In the genomic region with DNA sequence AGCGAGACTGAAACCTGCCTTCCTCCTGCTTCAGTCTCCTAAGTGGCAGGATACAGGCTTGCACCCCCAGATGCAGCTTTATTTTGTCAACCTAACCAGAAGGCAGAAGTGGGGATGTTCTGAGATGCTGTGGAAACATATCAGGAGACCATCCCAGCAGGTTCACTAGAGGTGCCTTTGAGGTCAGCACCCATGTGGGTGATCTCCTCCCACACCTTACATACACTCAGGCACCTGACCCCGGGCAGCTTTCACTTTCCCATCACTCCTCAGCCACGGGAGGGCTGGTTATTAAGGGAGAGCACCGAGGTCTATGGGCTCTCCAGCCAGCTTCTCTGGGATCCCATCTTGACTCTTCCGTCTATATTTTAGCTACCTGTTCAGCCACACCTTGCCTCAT, we compare ENCODE assay signal across 25 mouse cellular contexts. TPM values are rescaled to one million over a fixed set of nuclear protein-coding genes. Genes with fewer than 3 reads are reported as not detected.
DNase-seq lines count a peak whose midpoint lies in the region; ATAC-seq and TF ChIP-seq lines count a peak whose summit lies in the region.
"Had no signal": no experiment of that assay in that cellular context is flagged by ENCODE, and none has a peak within 500 bp of the region (broad histone marks: within the 10 kb centered on the region; RNA-seq: fewer than 3 reads in every experiment).

No protein-coding gene starts in this region.

- peak; percentile 33; the same call in 1 of the 2 replicates for ATAC-seq in kidney, postnatal 0 days (replicated peaks; ENCODE audit: low FRiP score, low read depth)
- peak; percentile 37 for ATAC-seq in CD4-positive, CD25-positive, alpha-beta regulatory T cell, adult 4 months
- 0 out of 2 replicates have a peak, but pooled peaks have one; percentile 18 for ATAC-seq in common myeloid progenitor, adult 5-6 weeks (replicated peaks; ENCODE audit: low read depth, poor library complexity, severe bottlenecking)
- ATAC-seq: midbrain, embryonic 13.5 days had no signal

- WGBS in kidney, postnatal 0 days: 74% methylated on average over 5 of the region's 5 CpGs

- intact Hi-C loops in heart, postnatal 36 days (cut with DNase I): no loop called here

- H3K36me3 ChIP-seq in kidney, postnatal 0 days (ENCODE audit: insufficient read depth, low read length): peaks cover 14% of the 10 kb centered on the region

- no peaks in the 10 kb centered on the region for H3K4me1 ChIP-seq in kidney, postnatal 0 days (replicated peaks; ENCODE audit: insufficient read depth, low read length)
- H3K4me1 ChIP-seq: embryonic facial prominence, embryonic 10.5 days; embryonic facial prominence, embryonic 15.5 days; forebrain, embryonic 12.5 days; liver, embryonic 15.5 days had no signal

- DNase-seq in heart, adult 11 months: peak; percentile 55
- DNase-seq in heart, postnatal 36 days: no peak
- DNase-seq in kidney, postnatal 0 days (ENCODE audit: low spot score): no peak
- no peak for DNase-seq in kidney, postnatal 14 days
- DNase-seq in layer of hippocampus, postnatal 10 days (ENCODE audit: low spot score in 2 of 2): no peak
- no peak for DNase-seq in adrenal gland, postnatal 4 days (ENCODE audit: low spot score in 2 of 2)
- DNase-seq: adrenal gland, adult 2 months; adrenal gland, postnatal 36 days; cerebellum, adult 2 months; cerebellum, postnatal 14 days; gastrocnemius, postnatal 10 days; heart, postnatal 14 days; kidney, adult 11 months; lung, postnatal 36 days; thymus, postnatal 4 days had no signal

- no peak overlapping the region for H3K9ac ChIP-seq in kidney, postnatal 0 days (ENCODE audit: low read depth, low read length)
- H3K9ac ChIP-seq: embryonic facial prominence, embryonic 15.5 days; forebrain, embryonic 12.5 days; liver, embryonic 15.5 days; lung, embryonic 15.5 days; midbrain, embryonic 13.5 days had no signal

- no peak overlapping the region for H3K4me3 ChIP-seq in kidney, postnatal 0 days (replicated peaks; ENCODE audit: low read depth, low read length)
- H3K4me3 ChIP-seq: embryonic facial prominence, embryonic 10.5 days; embryonic facial prominence, embryonic 15.5 days; forebrain, embryonic 12.5 days; liver, embryonic 15.5 days; lung, embryonic 15.5 days; midbrain, embryonic 13.5 days had no signal

- no peaks in the 10 kb centered on the region for H3K27me3 ChIP-seq in kidney, postnatal 0 days (ENCODE audit: insufficient read depth, low read length)
- H3K27me3 ChIP-seq: embryonic facial prominence, embryonic 15.5 days; forebrain, embryonic 12.5 days; liver, embryonic 15.5 days; lung, embryonic 15.5 days; midbrain, embryonic 13.5 days had no signal

- H3K4me2 ChIP-seq in kidney, postnatal 0 days (ENCODE audit: low read length): no peak overlapping the region
- H3K4me2 ChIP-seq: embryonic facial prominence, embryonic 15.5 days; forebrain, embryonic 12.5 days; liver, embryonic 15.5 days; lung, embryonic 15.5 days; midbrain, embryonic 13.5 days had no signal

- no peak overlapping the region for H3K27ac ChIP-seq in kidney, postnatal 0 days
- H3K27ac ChIP-seq: embryonic facial prominence, embryonic 10.5 days; embryonic facial prominence, embryonic 15.5 days; forebrain, embryonic 12.5 days; liver, embryonic 15.5 days; lung, embryonic 15.5 days; midbrain, embryonic 13.5 days had no signal

- no peaks in the 10 kb centered on the region for H3K9me3 ChIP-seq in kidney, postnatal 0 days (replicated peaks; ENCODE audit: low read length)
- H3K9me3 ChIP-seq: embryonic facial prominence, embryonic 10.5 days; embryonic facial prominence, embryonic 15.5 days; forebrain, embryonic 12.5 days; liver, embryonic 15.5 days; lung, embryonic 15.5 days; midbrain, embryonic 13.5 days had no signal

- TF ChIP-seq CTCF in kidney, postnatal 0 days (IDR thresholded peaks at IDR 0.05; ENCODE audit: low read depth): no peak

RNA-seq across cellular contexts. Expression of a gene that starts 13.3 kb away (rescaled TPM):
- total RNA-seq in heart, postnatal 36 days (2021): 10 to 100 TPM; 37.5 to 39.6 TPM
- 89.9 and 94.8 TPM in 2 replicates for polyA plus RNA-seq in kidney, postnatal 0 days (2015; fragmentation: Nextera tagmentation; extraction: Ambion mirVana)
- polyA plus RNA-seq in CD4-positive, CD25-positive, alpha-beta regulatory T cell, adult 4 months (2017; shearing (Covaris generic)): 10 to 100 TPM; 39.9 to 45.2 TPM
- total RNA-seq in common myeloid progenitor, adult 5-6 weeks (2017): 54.3 and 68.8 TPM in 2 replicates
- total RNA-seq in layer of hippocampus, postnatal 10 days (2021): 10 to 100 TPM; 50.2 to 51.7 TPM
- total RNA-seq in adrenal gland, postnatal 4 days (2021): 10 to 100 TPM; 45.0 to 46.5 TPM

RNA-seq across cellular contexts. Expression of a gene that starts 13.4 kb away (rescaled TPM):
- total RNA-seq in heart, postnatal 36 days (2021): 1 to 10 TPM in 1 of 2 experiments, under 1 TPM in 1; 0.62 to 1.9 TPM
- polyA plus RNA-seq in kidney, postnatal 0 days (2015; fragmentation: Nextera tagmentation; extraction: Ambion mirVana): 26.4 and 28.8 TPM in 2 replicates
- polyA plus RNA-seq in CD4-positive, CD25-positive, alpha-beta regulatory T cell, adult 4 months (2017; shearing (Covaris generic)): 10 to 100 TPM; 26.4 TPM
- total RNA-seq in common myeloid progenitor, adult 5-6 weeks (2017): 54.0 and 62.4 TPM in 2 replicates
- total RNA-seq in layer of hippocampus, postnatal 10 days (2021): 1 to 10 TPM; 4.0 to 5.0 TPM
- 10 to 100 TPM; 14.4 to 16.2 TPM for total RNA-seq in adrenal gland, postnatal 4 days (2021)

RNA-seq across cellular contexts. Expression of a gene that starts 38.5 kb away (rescaled TPM):
- total RNA-seq in heart, postnatal 36 days (2021): 1 to 10 TPM; 3.3 to 5.6 TPM
- polyA plus RNA-seq in kidney, postnatal 0 days (2015; fragmentation: Nextera tagmentation; extraction: Ambion mirVana): 4.4 and 4.8 TPM in 2 replicates
- 10 to 100 TPM; 24.4 to 31.0 TPM for polyA plus RNA-seq in CD4-positive, CD25-positive, alpha-beta regulatory T cell, adult 4 months (2017; shearing (Covaris generic))
- total RNA-seq in common myeloid progenitor, adult 5-6 weeks (2017): 54.5 and 75.3 TPM in 2 replicates
- 1 to 10 TPM; 1.0 to 4.2 TPM for total RNA-seq in layer of hippocampus, postnatal 10 days (2021)
- 10 to 100 TPM in 1 of 2 experiments, 1 to 10 TPM in 1; 7.2 to 15.9 TPM for total RNA-seq in adrenal gland, postnatal 4 days (2021)
- total RNA-seq: left cerebral cortex, adult 18-20 months had no signal
- polyA plus RNA-seq: adrenal gland, adult 2 months; embryonic facial prominence, embryonic 10.5 days; gonadal fat pad, adult 2 months had no signal
